Mouse (Mus musculus) kidney, adult 9 months (tissue): ENCODE data around the gene Lpin3.
A peak's percentile ranks its signal among the peaks of the same experiment; 100 is the strongest.

ENCODE experiments used
- DNase-seq: peaks from one replicate; pipeline ENCODE4 v3.0.0; 2022

Lpin3 gene

GRCm38 (mm10) chr2:160887859-160888258, 7.4 kb downstream of the Lpin3 start:
- peak; percentile 86 for DNase-seq

GRCm38 (mm10) chr2:160891045-160891444, 10.6 kb downstream of the Lpin3 start:
- DNase-seq: no peak

GRCm38 (mm10) chr2:160891697-160892096, 11.2 kb downstream of the Lpin3 start:
- no peak for DNase-seq

GRCm38 (mm10) chr2:160901656-160902412, 21.4 kb downstream of the Lpin3 start:
- no peak for DNase-seq

- DNase-seq: no peak
These were observed 24.8 kb downstream of the Lpin3 start for GRCm38 (mm10) chr2:160905301-160905700.

GRCm38 (mm10) chr2:160906101-160906500, 25.6 kb downstream of the Lpin3 start:
- no peak for DNase-seq

- DNase-seq: no peak
These were observed 28.1 kb downstream of the Lpin3 start for GRCm38 (mm10) chr2:160908607-160909006.

GRCm38 (mm10) chr2:160910633-160911032, 30.2 kb downstream of the Lpin3 start:
- DNase-seq: no peak

GRCm38 (mm10) chr2:160911558-160912201, 31.2 kb downstream of the Lpin3 start:
- DNase-seq: no peak

GRCm38 (mm10) chr2:160912231-160912671, 31.8 kb downstream of the Lpin3 start, which contains the start of gene Emilin3:
Emilin3 (minus strand) TSS chr2:160912328.
- DNase-seq: no peak

GRCm38 (mm10) chr2:160914656-160915055, 34.2 kb downstream of the Lpin3 start:
- DNase-seq: no peak

- no peak for DNase-seq
These were observed 35.5 kb downstream of the Lpin3 start for GRCm38 (mm10) chr2:160915821-160916610.

GRCm38 (mm10) chr2:160916714-160917113, 36.2 kb downstream of the Lpin3 start:
- DNase-seq: no peak

GRCm38 (mm10) chr2:160917313-160917712, 36.8 kb downstream of the Lpin3 start:
- DNase-seq: no peak

GRCm38 (mm10) chr2:160918154-160918929, 37.9 kb downstream of the Lpin3 start:
- no peak for DNase-seq

GRCm38 (mm10) chr2:160918930-160919215, 38.4 kb downstream of the Lpin3 start:
- no peak for DNase-seq

- no peak for DNase-seq
These were observed 40.8 kb downstream of the Lpin3 start for GRCm38 (mm10) chr2:160921285-160921684.

- no peak for DNase-seq
These were observed 44.7 kb downstream of the Lpin3 start for GRCm38 (mm10) chr2:160925203-160925602.

- no peak for DNase-seq
These were observed 50.9 kb downstream of the Lpin3 start for GRCm38 (mm10) chr2:160931378-160931777.

- no peak for DNase-seq
These were observed 51.9 kb downstream of the Lpin3 start for GRCm38 (mm10) chr2:160932325-160932724.

- no peak for DNase-seq
These were observed 52.5 kb downstream of the Lpin3 start for GRCm38 (mm10) chr2:160932981-160933380.

GRCm38 (mm10) chr2:160933890-160934289, 53.4 kb downstream of the Lpin3 start:
- DNase-seq: no peak

GRCm38 (mm10) chr2:160934451-160934850, 54.0 kb downstream of the Lpin3 start:
- DNase-seq: no peak
